Mouse (Mus musculus) limb, embryonic 11.5 days (tissue): ENCODE results near the gene Chic1. TPM values are rescaled to one million over a fixed set of nuclear protein-coding genes. Genes with fewer than 3 reads are reported as not detected.

Source experiments
- ATAC-seq: fragments of 200-750 bp; cut with Nextera tagmentation; 2 replicates; pipeline ENCODE4 v1.8.0; 2017; ENCODE audit warnings: low read depth; ENCODE audit not compliant: insufficient number of reproducible peaks, low FRiP score, low TSS enrichment
- DNase-seq: peaks from one replicate; pipeline ENCODE4 v3.0.0-alpha.2; 2015; ENCODE audit warnings: low spot score
- H3K27ac ChIP-seq: fragments of 300-500 bp; sonication (generic); replicated peaks from 2 replicates; pipeline ENCODE4 v1.5.1; 2014; ENCODE audit warnings: low read depth, mild to moderate bottlenecking, low read length
- H3K27me3 ChIP-seq: fragments of 300-500 bp; sonication (generic); 2 replicates; pipeline ENCODE4 v1.6.1; 2014; ENCODE audit warnings: mild to moderate bottlenecking, low read length, mixed read lengths; ENCODE audit not compliant: control insufficient read depth, insufficient read depth
- H3K36me3 ChIP-seq: fragments of 300-500 bp; sonication (generic); 2 replicates; pipeline ENCODE4 v1.6.1; 2014; ENCODE audit warnings: mild to moderate bottlenecking, low read length, moderate library complexity, mixed read lengths; ENCODE audit not compliant: control insufficient read depth, insufficient read depth
- H3K4me1 ChIP-seq: fragments of 300-500 bp; sonication (generic); 2 replicates; pipeline ENCODE4 v1.6.1; 2014; ENCODE audit warnings: low read length, mixed read lengths; ENCODE audit not compliant: control insufficient read depth, insufficient read depth
- H3K4me2 ChIP-seq: fragments of 300-500 bp; sonication (generic); 2 replicates; pipeline ENCODE4 v1.6.1; 2014; ENCODE audit warnings: low read depth, mild to moderate bottlenecking, moderate library complexity; ENCODE audit not compliant: severe bottlenecking
- H3K4me3 ChIP-seq: fragments of 300-500 bp; sonication (generic); 2 replicates; pipeline ENCODE4 v1.5.1; 2014; ENCODE audit warnings: low read depth, low read length
- H3K9ac ChIP-seq: fragments of 300-500 bp; sonication (generic); 2 replicates; pipeline ENCODE4 v1.6.1; 2014; ENCODE audit warnings: mild to moderate bottlenecking, low read length
- H3K9me3 ChIP-seq: fragments of 300-500 bp; sonication (generic); 2 replicates; pipeline ENCODE4 v1.6.1; 2016; ENCODE audit warnings: low read length; ENCODE audit not compliant: control insufficient read depth
- WGBS: fragments of 180-500 bp; shearing (Covaris S2); extraction: QIAGEN DNeasy Blood & Tissue Kit; methylation state at CpG from one replicate; pipeline ENCODE4 v1.1.7; 2014; 5-methylcytosine and 5-hydroxymethylcytosine counted together
- polyA plus RNA-seq: library from polyadenylated mRNA; unstranded; fragments of >200 nt; fragmentation: Nextera tagmentation; extraction: Ambion mirVana; gene quantifications from 2 replicates; pipeline ENCODE4 v1.2.1, GENCODE M21; 2014

The Chic1 gene
- polyA plus RNA-seq, 1 experiment from 2014 or later = 3.6 TPM

GRCm38 (mm10) chrX:103384528-103384927 is 28.3 kb downstream of the Chic1 start:
- Histone ChIP-seq H3K4me3 (no peak overlapping the region), H3K27me3 (peaks cover 3% of the 10 kb centered on the region; the same call in 1 of the 2 replicates), H3K4me1 (no peaks in the 10 kb centered on the region), H3K27ac (no peak overlapping the region), H3K36me3 (no peaks in the 10 kb centered on the region), H3K4me2 (no peak overlapping the region), H3K9ac (no peak overlapping the region), H3K9me3 (no peaks in the 10 kb centered on the region)
- no peak for DNase-seq
- no peak for ATAC-seq
- 80% methylated on average over 3 of the region's 3 CpGs for WGBS

GRCm38 (mm10) chrX:103388131-103388530 is 31.9 kb downstream of the Chic1 start:
- H3K27me3 ChIP-seq = 0 out of 2 replicates have a peak, but pooled peaks cover 3% of the 10 kb centered on the region
- H3K36me3 ChIP-seq = no peaks in the 10 kb centered on the region
- H3K4me2 ChIP-seq = no peak overlapping the region
- no peaks in the 10 kb centered on the region for H3K4me1 ChIP-seq
- no peak overlapping the region for H3K4me3 ChIP-seq
- H3K9ac ChIP-seq = no peak overlapping the region
- DNase-seq (no peak), ATAC-seq (no peak)
- WGBS = 83% methylated on average over 3 of the region's 3 CpGs
- H3K27ac ChIP-seq = no peak overlapping the region
- H3K9me3 ChIP-seq = no peaks in the 10 kb centered on the region

GRCm38 (mm10) chrX:103393841-103394240 is 37.6 kb downstream of the Chic1 start:
- H3K9me3 ChIP-seq = no peaks in the 10 kb centered on the region
- no peaks in the 10 kb centered on the region for H3K36me3 ChIP-seq
- DNase-seq (no peak), ATAC-seq (no peak)
- 72% methylated on average over 1 of the region's 1 CpGs for WGBS
- H3K27me3 ChIP-seq = peaks cover 5% of the 10 kb centered on the region; the same call in 1 of the 2 replicates
- H3K27ac ChIP-seq = no peak overlapping the region
- H3K9ac ChIP-seq = no peak overlapping the region
- no peak overlapping the region for H3K4me3 ChIP-seq
- no peaks in the 10 kb centered on the region for H3K4me1 ChIP-seq
- H3K4me2 ChIP-seq = no peak overlapping the region

GRCm38 (mm10) chrX:103405021-103405420 is 48.7 kb downstream of the Chic1 start:
- Histone ChIP-seq H3K4me1 (no peaks in the 10 kb centered on the region), H3K36me3 (no peaks in the 10 kb centered on the region), H3K9ac (no peak overlapping the region), H3K4me3 (no peak overlapping the region), H3K27me3 (0 out of 2 replicates have a peak, but pooled peaks cover 3% of the 10 kb centered on the region), H3K9me3 (no peaks in the 10 kb centered on the region), H3K27ac (no peak overlapping the region), H3K4me2 (no peak overlapping the region)
- DNase-seq (peak; percentile 21), ATAC-seq (no peak)
- WGBS = 28% methylated on average over 13 of the region's 13 CpGs

- 70% methylated on average over 5 of the region's 5 CpGs for WGBS
- no peaks in the 10 kb centered on the region for H3K36me3 ChIP-seq
- DNase-seq = no peak
- H3K27ac ChIP-seq = no peak within 1 kb of the TSS
- ATAC-seq = no peak
- no peak within 1 kb of the TSS for H3K4me2 ChIP-seq
- no peak within 1 kb of the TSS for H3K9ac ChIP-seq
- H3K4me1 ChIP-seq = no peaks in the 10 kb centered on the region
- H3K27me3 ChIP-seq = peaks cover 10% of the 10 kb centered on the region
- no peaks in the 10 kb centered on the region for H3K9me3 ChIP-seq
- H3K4me3 ChIP-seq = no peak within 1 kb of the TSS
Observed at GRCm38 (mm10) chrX:103414167-103414566, 57.9 kb downstream of the Chic1 start, which contains the start of gene Tsx. Tsx (plus strand) TSS chrX:103414467.

GRCm38 (mm10) chrX:103421710-103422109 is 65.4 kb downstream of the Chic1 start, which contains the start of gene Gm26992:
Gm26992 (plus strand) TSS chrX:103422010.
- ATAC-seq = no peak
- H3K27me3 ChIP-seq = peaks cover 9% of the 10 kb centered on the region; the same call in 1 of the 2 replicates
- DNase-seq = no peak
- H3K4me2 ChIP-seq = no peak within 1 kb of the TSS
- H3K4me1 ChIP-seq = no peaks in the 10 kb centered on the region
- WGBS = 91% methylated on average over 2 of the region's 2 CpGs
- H3K9me3 ChIP-seq = no peaks in the 10 kb centered on the region
- H3K9ac ChIP-seq = no peak within 1 kb of the TSS
- H3K36me3 ChIP-seq = no peaks in the 10 kb centered on the region
- H3K27ac ChIP-seq = no peak within 1 kb of the TSS
- no peak within 1 kb of the TSS for H3K4me3 ChIP-seq

GRCm38 (mm10) chrX:103427677-103428076 is 71.4 kb downstream of the Chic1 start:
- no peaks in the 10 kb centered on the region for H3K4me1 ChIP-seq
- WGBS = 80% methylated on average over 7 of the region's 7 CpGs
- DNase-seq (no peak), ATAC-seq (no peak)
- H3K4me3 ChIP-seq = no peak overlapping the region
- H3K9ac ChIP-seq = no peak overlapping the region
- no peak overlapping the region for H3K27ac ChIP-seq
- no peaks in the 10 kb centered on the region for H3K36me3 ChIP-seq
- H3K4me2 ChIP-seq = no peak overlapping the region
- H3K27me3 ChIP-seq = peaks cover 6% of the 10 kb centered on the region; the same call in 1 of the 2 replicates
- no peaks in the 10 kb centered on the region for H3K9me3 ChIP-seq

GRCm38 (mm10) chrX:103432293-103432692 is 76.0 kb downstream of the Chic1 start:
- Histone ChIP-seq H3K4me3 (no peak overlapping the region), H3K36me3 (no peaks in the 10 kb centered on the region), H3K27ac (no peak overlapping the region), H3K9me3 (no peaks in the 10 kb centered on the region), H3K27me3 (peaks cover 11% of the 10 kb centered on the region; the same call in 1 of the 2 replicates), H3K4me1 (no peaks in the 10 kb centered on the region), H3K9ac (no peak overlapping the region), H3K4me2 (no peak overlapping the region)
- no peak for ATAC-seq
- DNase-seq = no peak
- 74% methylated on average over 7 of the region's 7 CpGs for WGBS

- Histone ChIP-seq H3K27me3 (peaks cover 17% of the 10 kb centered on the region), H3K4me2 (no peak overlapping the region), H3K36me3 (no peaks in the 10 kb centered on the region), H3K9me3 (no peaks in the 10 kb centered on the region), H3K27ac (no peak overlapping the region), H3K4me1 (no peaks in the 10 kb centered on the region), H3K4me3 (no peak overlapping the region), H3K9ac (no peak overlapping the region)
- DNase-seq (no peak), ATAC-seq (no peak)
- 20% methylated on average over 9 of the region's 9 CpGs for WGBS
Observed at GRCm38 (mm10) chrX:103438023-103438422, 81.7 kb downstream of the Chic1 start.
